Comparison of ENCODE assay signal across 8 mouse cellular contexts in the genomic region with DNA sequence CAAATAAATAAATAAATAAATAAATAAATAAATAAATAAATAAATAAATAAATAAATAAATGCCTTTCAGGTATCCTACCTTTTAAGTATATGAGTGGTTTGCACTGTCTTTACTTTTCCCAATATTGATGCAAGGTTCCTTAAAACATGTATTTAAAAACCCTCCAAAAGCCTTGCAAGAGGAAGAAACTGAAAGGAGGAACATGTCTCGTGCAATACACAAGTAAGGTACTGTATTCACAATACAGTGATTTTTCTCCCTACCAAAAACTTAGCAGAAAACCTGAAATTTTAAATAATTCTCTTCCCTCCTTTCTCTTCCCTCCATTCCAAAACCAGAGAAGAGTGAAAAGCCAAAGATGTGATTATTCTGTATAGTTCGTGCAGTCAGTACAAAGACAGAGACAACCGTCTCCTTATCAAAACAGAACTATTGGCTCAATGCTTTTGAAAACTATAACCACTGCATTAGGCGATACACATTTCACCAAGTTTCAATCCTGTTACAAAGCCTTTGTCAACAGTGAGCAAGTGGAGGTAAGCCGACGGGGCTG. TPM values are rescaled to one million over a fixed set of nuclear protein-coding genes. Genes with fewer than 3 reads are reported as not detected.
DNase-seq lines count a peak whose midpoint lies in the region; ATAC-seq and TF ChIP-seq lines count a peak whose summit lies in the region.

No protein-coding gene starts in this region.

- no peaks in the 10 kb centered on the region for H3K27me3 ChIP-seq in intestine, embryonic 14.5 days (replicated peaks; ENCODE audit: control insufficient read depth, insufficient read depth, low read length)
- H3K27me3 ChIP-seq in neural tube, embryonic 13.5 days, result no peaks in the 10 kb centered on the region

- peaks cover 5% of the 10 kb centered on the region for H3K4me1 ChIP-seq in lung, adult 2 months (ENCODE audit: control insufficient read depth, insufficient read depth, low read length)
- peaks cover 19% of the 10 kb centered on the region for H3K4me1 ChIP-seq in bone marrow macrophage, adult 2 months (ENCODE audit: control insufficient read depth, insufficient read depth, low read length)
- H3K4me1 ChIP-seq in intestine, embryonic 14.5 days (replicated peaks; ENCODE audit: control insufficient read depth, insufficient read depth, low read length), result peaks cover 3% of the 10 kb centered on the region; the same call in 1 of the 2 replicates
- H3K4me1 ChIP-seq in neural tube, embryonic 13.5 days (replicated peaks), result peaks cover 30% of the 10 kb centered on the region

- H3K36me3 ChIP-seq in intestine, embryonic 14.5 days (ENCODE audit: control insufficient read depth, insufficient read depth, low read length), result no peaks in the 10 kb centered on the region
- H3K36me3 ChIP-seq in neural tube, embryonic 13.5 days, result no peaks in the 10 kb centered on the region

- no peak for DNase-seq in lung, adult 2 months
- DNase-seq in lung, postnatal 14 days, result no peak
- no peak for DNase-seq in intestine, embryonic 14.5 days (ENCODE audit: low spot score)
- DNase-seq in spleen, postnatal 4 days (ENCODE audit: low spot score in 2 of 2), result no peak
- DNase-seq in kidney, postnatal 10 days, result no peak
- DNase-seq in adrenal gland, postnatal 36 days, result no peak

- TF ChIP-seq POLR2A in lung, adult 2 months (IDR thresholded peaks at IDR 0.05; ENCODE audit: borderline replicate concordance, extremely low read depth, low read depth, low read length), result no peak
- TF ChIP-seq POLR2A in bone marrow macrophage, adult 2 months (IDR thresholded peaks at IDR 0.05; ENCODE audit: borderline replicate concordance, low read depth, low read length), result no peak

- H3K4me3 ChIP-seq in lung, adult 2 months (replicated peaks; ENCODE audit: extremely low read depth, low read depth, low read length), result peak overlapping the region; percentile 90
- H3K4me3 ChIP-seq in bone marrow macrophage, adult 2 months (ENCODE audit: insufficient read depth, low read length), result peak overlapping the region; percentile 82
- H3K4me3 ChIP-seq in intestine, embryonic 14.5 days (ENCODE audit: low read depth, low read length), result peak overlapping the region; percentile 83
- H3K4me3 ChIP-seq in neural tube, embryonic 13.5 days, result peak overlapping the region; percentile 93

- no peak for TF ChIP-seq CTCF in lung, adult 2 months (IDR thresholded peaks at IDR 0.05; ENCODE audit: insufficient read depth, low read length)
- no peak for TF ChIP-seq CTCF in bone marrow macrophage, adult 2 months (IDR thresholded peaks at IDR 0.05; ENCODE audit: low read depth, low read length)

- peak overlapping the region; percentile 47 for H3K9ac ChIP-seq in intestine, embryonic 14.5 days (ENCODE audit: low read length)
- peak overlapping the region; percentile 95 for H3K9ac ChIP-seq in neural tube, embryonic 13.5 days

- no peak for ATAC-seq in intestine, embryonic 14.5 days (replicated peaks; ENCODE audit: low FRiP score, low TSS enrichment, low read depth)
- no peak for ATAC-seq in neural tube, embryonic 13.5 days (ENCODE audit: low read depth)

- peak overlapping the region; percentile 61 for H3K4me2 ChIP-seq in intestine, embryonic 14.5 days (ENCODE audit: low read length)
- H3K4me2 ChIP-seq in neural tube, embryonic 13.5 days, result peak overlapping the region; percentile 61

- no peaks in the 10 kb centered on the region for H3K9me3 ChIP-seq in intestine, embryonic 14.5 days (ENCODE audit: control insufficient read depth, low read length)
- no peaks in the 10 kb centered on the region for H3K9me3 ChIP-seq in neural tube, embryonic 13.5 days

- peak overlapping the region; percentile 51 for H3K27ac ChIP-seq in bone marrow macrophage, adult 2 months (ENCODE audit: insufficient read depth, low read depth, low read length)
- H3K27ac ChIP-seq in intestine, embryonic 14.5 days (ENCODE audit: low read depth), result peak overlapping the region; percentile 85
- peak overlapping the region; percentile 95 for H3K27ac ChIP-seq in neural tube, embryonic 13.5 days (replicated peaks)

- under 1% methylated on average over 6 of the region's 6 CpGs for whole genome bisulfite sequencing in lung, adult 2 months
- WGBS in intestine, embryonic 14.5 days, result 5% methylated on average over 6 of the region's 6 CpGs
- 4% methylated on average over 6 of the region's 6 CpGs for WGBS in neural tube, embryonic 13.5 days

RNA-seq across cellular contexts. Expression of gene Xpr1, which starts 1.0 kb away (rescaled TPM):
- polyA plus RNA-seq in lung, adult 2 months (2012; rRNA removed), result 7.8 and 11.4 TPM in 2 replicates
- polyA plus RNA-seq in bone marrow macrophage, adult 2 months (2012; ENCODE audit: insufficient read depth, insufficient read length, missing spikeins), result 36.4 and 43.9 TPM in 2 replicates
- polyA plus RNA-seq in intestine, embryonic 14.5 days (2014; fragmentation: Nextera tagmentation; extraction: Ambion mirVana), result 6.8 and 7.4 TPM in 2 replicates
- 45.3 and 48.7 TPM in 2 replicates for polyA plus RNA-seq in neural tube, embryonic 13.5 days (2015; fragmentation: Nextera tagmentation; extraction: Ambion mirVana)
- 10 to 100 TPM; 43.5 to 49.2 TPM for total RNA-seq in adrenal gland, postnatal 36 days (2021)
